Mouse (Mus musculus): ENCODE measurements around the gene Tbc1d1. TPM values are rescaled to one million over a fixed set of nuclear protein-coding genes. Genes with fewer than 3 reads are reported as not detected.
A peak's percentile ranks its signal among the peaks of the same experiment; 100 is the strongest.

Tbc1d1 gene
- polyA plus RNA-seq, 1 experiment from 2014 or later, result 11.5 TPM

GRCm38 (mm10) chr5:64217816-64218602 is 61.9 kb downstream of the Tbc1d1 start:
- no peaks in the 10 kb centered on the region for H3K9me3 ChIP-seq (ENCODE audit: control insufficient read depth, low read length)

DNA sequence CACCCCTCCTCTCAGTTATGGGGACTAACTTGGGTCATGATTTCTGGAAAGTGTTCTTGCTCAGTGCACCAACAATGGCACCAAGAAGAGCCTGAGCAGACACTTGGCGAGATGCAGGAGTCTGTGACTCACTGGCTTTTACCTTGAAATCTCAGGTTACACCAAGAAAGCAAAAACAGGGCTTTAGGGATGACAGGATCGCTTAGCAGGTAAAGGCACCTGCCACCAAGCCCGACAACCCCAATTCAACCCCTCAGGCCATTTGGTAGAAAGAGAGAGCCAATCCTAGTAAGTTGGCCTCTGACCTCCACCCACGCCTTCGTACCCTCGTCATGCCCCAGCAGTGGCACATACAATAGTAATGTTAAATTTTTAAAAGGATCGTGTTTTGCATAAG is 62.5 kb downstream of the Tbc1d1 start:
- no peak overlapping the region for H3K4me2 ChIP-seq (replicated peaks; ENCODE audit: low read depth)
- no peak overlapping the region for H3K9ac ChIP-seq (ENCODE audit: low read length)
- no peak overlapping the region for H3K4me3 ChIP-seq (ENCODE audit: low read depth, low read length)
- H3K27ac ChIP-seq (replicated peaks), result no peak overlapping the region
- H3K4me1 ChIP-seq (replicated peaks; ENCODE audit: control insufficient read depth, insufficient read depth), result no peaks in the 10 kb centered on the region; the same call in 1 of the 2 replicates
- TF ChIP-seq EP300 (optimal IDR thresholded peaks at IDR 0.05) (no peak), CTCF (IDR thresholded peaks at IDR 0.05; ENCODE audit: low read depth) (no peak)
- ATAC-seq (ENCODE audit: low FRiP score, low TSS enrichment) (no peak), DNase-seq (ENCODE audit: low spot score) (no peak)
- no peaks in the 10 kb centered on the region for H3K36me3 ChIP-seq (ENCODE audit: control insufficient read depth, insufficient read depth, low read length)
- no peaks in the 10 kb centered on the region for H3K27me3 ChIP-seq (ENCODE audit: control insufficient read depth, insufficient read depth, low read length)
- H3K9me3 ChIP-seq (ENCODE audit: control insufficient read depth, low read length), result no peaks in the 10 kb centered on the region
- WGBS, result 57% methylated on average over 7 of the region's 7 CpGs

More at GRCm38 (mm10) chr5:64217816-64218602, 61.9 kb downstream of the Tbc1d1 start:
- 39% methylated on average over 13 of the region's 13 CpGs for WGBS
- H3K9ac ChIP-seq (ENCODE audit: low read length), result no peak overlapping the region
- peak; percentile 29; the same call in 1 of the 2 replicates for ATAC-seq (ENCODE audit: low FRiP score, low TSS enrichment)
- no peaks in the 10 kb centered on the region; the same call in 1 of the 2 replicates for H3K4me1 ChIP-seq (replicated peaks; ENCODE audit: control insufficient read depth, insufficient read depth)
- peak overlapping the region; percentile 45; the same call in 1 of the 2 replicates for H3K27ac ChIP-seq (replicated peaks)
- H3K36me3 ChIP-seq (ENCODE audit: control insufficient read depth, insufficient read depth, low read length), result no peaks in the 10 kb centered on the region
- H3K4me2 ChIP-seq (replicated peaks; ENCODE audit: low read depth), result no peak overlapping the region
- no peak overlapping the region for H3K4me3 ChIP-seq (ENCODE audit: low read depth, low read length)
- no peak for DNase-seq (ENCODE audit: low spot score)
- TF ChIP-seq EP300 (optimal IDR thresholded peaks at IDR 0.05), result no peak
- TF ChIP-seq CTCF (IDR thresholded peaks at IDR 0.05; ENCODE audit: low read depth), result no peak
- no peaks in the 10 kb centered on the region for H3K27me3 ChIP-seq (ENCODE audit: control insufficient read depth, insufficient read depth, low read length)

GRCm38 (mm10) chr5:64220776-64221175 is 64.7 kb downstream of the Tbc1d1 start:
- no peaks in the 10 kb centered on the region; the same call in 1 of the 2 replicates for H3K4me1 ChIP-seq (replicated peaks; ENCODE audit: control insufficient read depth, insufficient read depth)
- DNase-seq (ENCODE audit: low spot score), result no peak
- no peak for ATAC-seq (ENCODE audit: low FRiP score, low TSS enrichment)
- no peaks in the 10 kb centered on the region for H3K27me3 ChIP-seq (ENCODE audit: control insufficient read depth, insufficient read depth, low read length)
- no peaks in the 10 kb centered on the region for H3K36me3 ChIP-seq (ENCODE audit: control insufficient read depth, insufficient read depth, low read length)
- H3K27ac ChIP-seq (replicated peaks), result no peak overlapping the region
- H3K9ac ChIP-seq (ENCODE audit: low read length), result no peak overlapping the region
- 98% methylated on average over 4 of the region's 4 CpGs for WGBS
- H3K9me3 ChIP-seq (ENCODE audit: control insufficient read depth, low read length), result no peaks in the 10 kb centered on the region
- TF ChIP-seq CTCF (IDR thresholded peaks at IDR 0.05; ENCODE audit: low read depth), result no peak
- no peak for TF ChIP-seq EP300 (optimal IDR thresholded peaks at IDR 0.05)
- H3K4me2 ChIP-seq (replicated peaks; ENCODE audit: low read depth), result no peak overlapping the region
- no peak overlapping the region for H3K4me3 ChIP-seq (ENCODE audit: low read depth, low read length)

- Histone ChIP-seq H3K27me3 (ENCODE audit: control insufficient read depth, insufficient read depth, low read length) (no peaks in the 10 kb centered on the region), H3K36me3 (ENCODE audit: control insufficient read depth, insufficient read depth, low read length) (no peaks in the 10 kb centered on the region), H3K4me3 (ENCODE audit: low read depth, low read length) (no peak overlapping the region), H3K9me3 (ENCODE audit: control insufficient read depth, low read length) (no peaks in the 10 kb centered on the region), H3K4me2 (replicated peaks; ENCODE audit: low read depth) (no peak overlapping the region), H3K4me1 (replicated peaks; ENCODE audit: control insufficient read depth, insufficient read depth) (peaks cover 3% of the 10 kb centered on the region; the same call in 1 of the 2 replicates), H3K27ac (replicated peaks) (peak overlapping the region; percentile 71; the same call in 1 of the 2 replicates), H3K9ac (ENCODE audit: low read length) (no peak overlapping the region)
- TF ChIP-seq CTCF (IDR thresholded peaks at IDR 0.05; ENCODE audit: low read depth) (no peak), EP300 (optimal IDR thresholded peaks at IDR 0.05) (no peak)
- WGBS, result 57% methylated on average over 9 of the region's 9 CpGs
- ATAC-seq (ENCODE audit: low FRiP score, low TSS enrichment) (peak; percentile 88), DNase-seq (ENCODE audit: low spot score) (peak; percentile 55)
Observed at GRCm38 (mm10) chr5:64224735-64225425, 68.8 kb downstream of the Tbc1d1 start.

- TF ChIP-seq EP300 (optimal IDR thresholded peaks at IDR 0.05), result no peak
- TF ChIP-seq CTCF (IDR thresholded peaks at IDR 0.05; ENCODE audit: low read depth), result no peak
- Histone ChIP-seq H3K36me3 (ENCODE audit: control insufficient read depth, insufficient read depth, low read length) (no peaks in the 10 kb centered on the region), H3K27ac (replicated peaks) (no peak overlapping the region), H3K4me2 (replicated peaks; ENCODE audit: low read depth) (no peak overlapping the region), H3K9me3 (ENCODE audit: control insufficient read depth, low read length) (no peaks in the 10 kb centered on the region), H3K9ac (ENCODE audit: low read length) (no peak overlapping the region), H3K4me3 (ENCODE audit: low read depth, low read length) (no peak overlapping the region), H3K27me3 (ENCODE audit: control insufficient read depth, insufficient read depth, low read length) (no peaks in the 10 kb centered on the region), H3K4me1 (replicated peaks; ENCODE audit: control insufficient read depth, insufficient read depth) (peaks cover 3% of the 10 kb centered on the region)
- DNase-seq (ENCODE audit: low spot score) (no peak), ATAC-seq (ENCODE audit: low FRiP score, low TSS enrichment) (no peak)
- WGBS, result 45% methylated on average over 3 of the region's 3 CpGs
Observed at GRCm38 (mm10) chr5:64228252-64228651, 72.1 kb downstream of the Tbc1d1 start.
